10 mouse cellular contexts compared by ENCODE assay signal in the genomic region with DNA sequence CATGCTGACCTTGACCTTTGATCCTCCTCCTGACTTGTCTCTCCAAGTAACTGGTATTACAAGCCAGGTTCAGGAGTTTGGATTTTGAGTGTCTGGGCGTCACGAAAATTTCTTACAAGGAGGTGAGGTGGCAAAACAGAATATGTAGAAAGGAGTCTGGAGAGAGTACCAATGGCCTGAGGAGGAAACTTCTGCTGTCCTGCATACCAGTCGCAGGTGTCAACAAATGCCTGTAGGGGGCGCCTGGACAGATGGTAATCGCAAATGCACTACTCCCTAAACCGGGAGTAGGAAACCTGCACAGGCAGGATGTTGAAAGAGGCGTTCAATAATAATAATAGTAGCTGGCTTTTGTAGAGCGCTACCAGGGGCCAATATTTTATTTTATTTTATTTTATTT. TPM values are rescaled to one million over a fixed set of nuclear protein-coding genes. Genes with fewer than 3 reads are reported as not detected.
DNase-seq lines count a peak whose midpoint lies in the region; ATAC-seq and TF ChIP-seq lines count a peak whose summit lies in the region.
"Had no signal": no experiment of that assay in that cellular context is flagged by ENCODE, and none has a peak within 500 bp of the region (broad histone marks: within the 10 kb centered on the region; RNA-seq: fewer than 3 reads in every experiment).

No protein-coding gene starts in this region.

- peaks cover 8% of the 10 kb centered on the region for H3K27me3 ChIP-seq in kidney, embryonic 14.5 days (ENCODE audit: control insufficient read depth, insufficient read depth, low read length)
- H3K27me3 ChIP-seq in heart, postnatal 0 days (ENCODE audit: control insufficient read depth, insufficient read depth, low read length): peaks cover 27% of the 10 kb centered on the region
- peaks cover 41% of the 10 kb centered on the region for H3K27me3 ChIP-seq in limb, embryonic 10.5 days (ENCODE audit: low read depth, poor library complexity, severe bottlenecking)
- H3K27me3 ChIP-seq: embryonic facial prominence, embryonic 15.5 days had no signal

- H3K4me3 ChIP-seq in kidney, embryonic 14.5 days (ENCODE audit: low read length): no peak overlapping the region
- no peak overlapping the region for H3K4me3 ChIP-seq in ES-E14 (ENCODE audit: insufficient read depth in 1 of 2, low read depth in 1 of 2, low read length in 2 of 2, poor library complexity in 1 of 2, severe bottlenecking in 1 of 2)
- H3K4me3 ChIP-seq in heart, postnatal 0 days (ENCODE audit: low read depth, low read length): no peak overlapping the region
- no peak overlapping the region for H3K4me3 ChIP-seq in limb, embryonic 10.5 days
- H3K4me3 ChIP-seq: embryonic facial prominence, embryonic 15.5 days; lung, embryonic 15.5 days had no signal

- H3K9me3 ChIP-seq in kidney, embryonic 14.5 days (ENCODE audit: control insufficient read depth, low read length): no peaks in the 10 kb centered on the region
- no peaks in the 10 kb centered on the region for H3K9me3 ChIP-seq in ES-E14 (ENCODE audit: control insufficient read depth, insufficient read depth, low read depth, low read length)
- H3K9me3 ChIP-seq in heart, postnatal 0 days (replicated peaks; ENCODE audit: control insufficient read depth, low read length): no peaks in the 10 kb centered on the region
- no peaks in the 10 kb centered on the region for H3K9me3 ChIP-seq in limb, embryonic 10.5 days (replicated peaks)
- H3K9me3 ChIP-seq: embryonic facial prominence, embryonic 15.5 days; lung, embryonic 15.5 days had no signal

- WGBS in kidney, embryonic 14.5 days: 36% methylated on average over 8 of the region's 8 CpGs
- 33% methylated on average over 8 of the region's 8 CpGs for WGBS in heart, postnatal 0 days
- 43% methylated on average over 8 of the region's 8 CpGs for WGBS in limb, embryonic 10.5 days

- in situ Hi-C loops in ES-E14 (cut with MboI; ENCODE audit: low sequenced_read_pairs in 2 of 2, unreplicated experiment in 2 of 2): no loop called here

- 0 out of 2 replicates have a peak, but pooled peaks cover 4% of the 10 kb centered on the region for H3K4me1 ChIP-seq in kidney, embryonic 14.5 days (ENCODE audit: control insufficient read depth, insufficient read depth, low read length)
- peaks cover 1 to 13% of the 10 kb centered on the region in 2 experiments; a peak in 3 of 4 replicates for H3K4me1 ChIP-seq in ES-E14 (ENCODE audit: control insufficient read depth in 2 of 2, insufficient read depth in 2 of 2, low read length in 2 of 2, poor library complexity in 1 of 2)
- H3K4me1 ChIP-seq in heart, postnatal 0 days (ENCODE audit: control insufficient read depth, insufficient read depth): no peaks in the 10 kb centered on the region
- H3K4me1 ChIP-seq in limb, embryonic 10.5 days: peaks cover 13% of the 10 kb centered on the region

- H3K9ac ChIP-seq in kidney, embryonic 14.5 days (ENCODE audit: low read depth, low read length): no peak overlapping the region
- H3K9ac ChIP-seq in ES-E14 (ENCODE audit: insufficient read depth, low read depth, low read length, poor library complexity, severe bottlenecking): no peak overlapping the region
- no peak overlapping the region for H3K9ac ChIP-seq in heart, postnatal 0 days (replicated peaks; ENCODE audit: low read depth, low read length)
- H3K9ac ChIP-seq: embryonic facial prominence, embryonic 15.5 days; lung, embryonic 15.5 days had no signal

- DNase-seq in kidney, adult 11 months: peak; percentile 63
- peak; percentile 70 for DNase-seq in ES-E14 (ENCODE audit: low read depth, low spot score)
- DNase-seq in cerebellum, adult 18-20 months: peak; percentile 82 to 86
- DNase-seq in heart, postnatal 0 days (ENCODE audit: low spot score): no peak
- DNase-seq in limb, embryonic 10.5 days (ENCODE audit: low spot score): peak; percentile 66
- DNase-seq in right cerebral cortex, adult 18-20 months: peak; percentile 69
- DNase-seq in urinary bladder, postnatal 36 days (ENCODE audit: low spot score in 2 of 2): peak; percentile 60 to 78

- TF ChIP-seq CTCF in heart, postnatal 0 days (IDR thresholded peaks at IDR 0.05; ENCODE audit: low read depth): peak; percentile 48

- no peak overlapping the region for H3K27ac ChIP-seq in kidney, embryonic 14.5 days (ENCODE audit: low read depth, low read length)
- H3K27ac ChIP-seq in ES-E14 (ENCODE audit: insufficient read depth, low read depth, low read length, poor library complexity, severe bottlenecking): no peak overlapping the region
- no peak overlapping the region for H3K27ac ChIP-seq in heart, postnatal 0 days (ENCODE audit: low read depth)
- H3K27ac ChIP-seq in limb, embryonic 10.5 days: no peak overlapping the region
- H3K27ac ChIP-seq: lung, embryonic 15.5 days had no signal

- H3K36me3 ChIP-seq in kidney, embryonic 14.5 days (ENCODE audit: control insufficient read depth, insufficient read depth, low read length): no peaks in the 10 kb centered on the region
- no peaks in the 10 kb centered on the region for H3K36me3 ChIP-seq in ES-E14 (ENCODE audit: control insufficient read depth, insufficient read depth, low read length, poor library complexity, severe bottlenecking)
- H3K36me3 ChIP-seq in heart, postnatal 0 days (replicated peaks; ENCODE audit: control insufficient read depth, insufficient read depth, low read length): no peaks in the 10 kb centered on the region
- H3K36me3 ChIP-seq in limb, embryonic 10.5 days: no peaks in the 10 kb centered on the region
- H3K36me3 ChIP-seq: embryonic facial prominence, embryonic 15.5 days; lung, embryonic 15.5 days had no signal

- H3K4me2 ChIP-seq in kidney, embryonic 14.5 days (replicated peaks; ENCODE audit: low read depth, low read length): no peak overlapping the region
- H3K4me2 ChIP-seq in heart, postnatal 0 days (ENCODE audit: low read depth, low read length): no peak overlapping the region

- TF ChIP-seq EP300 in heart, postnatal 0 days (IDR thresholded peaks at IDR 0.05; ENCODE audit: low read depth): no peak

- no peak for ATAC-seq in kidney, embryonic 14.5 days (ENCODE audit: low FRiP score, low TSS enrichment)
- no peak for ATAC-seq in heart, postnatal 0 days (ENCODE audit: insufficient read depth, low read depth)

TF ChIP-seq in ES-E14, 5 proteins besides CTCF, POLR2A, EP300 and RAD21:
- TF ChIP-seq MAFK (IDR thresholded peaks at IDR 0.05; ENCODE audit: insufficient read depth, low read depth, low read length): no peak
- no peak for TF ChIP-seq ZNF384 (IDR thresholded peaks at IDR 0.05; ENCODE audit: low read depth, low read length)
- TF ChIP-seq ZC3H11A (IDR thresholded peaks at IDR 0.05; ENCODE audit: borderline replicate concordance, low read depth, low read length): no peak
- TF ChIP-seq HCFC1 (IDR thresholded peaks at IDR 0.05; ENCODE audit: borderline replicate concordance, insufficient read depth, low read length): no peak
- no peak for TF ChIP-seq CHD2 (IDR thresholded peaks at IDR 0.05; ENCODE audit: low read depth, low read length)
TF ChIP-seq in ES-E14: peak in this region for 0.

RNA-seq across cellular contexts. Expression of gene Tfr2, which starts 15.3 kb away (rescaled TPM):
- 0.43 and 1.0 TPM in 2 replicates for polyA plus RNA-seq in kidney, embryonic 14.5 days (2014; fragmentation: Nextera tagmentation; extraction: Ambion mirVana)
- total RNA-seq in ES-E14 (2012; rRNA removed): 3.7 and 7.6 TPM in 2 replicates
- total RNA-seq in heart, postnatal 0 days (2014; rRNA removed; ENCODE audit: low replicate concordance): 0.50 TPM in 1 of 2 replicates, not detected in the other
- 0.07 and 0.12 TPM in 2 replicates for polyA plus RNA-seq in heart, postnatal 0 days (2015; fragmentation: Nextera tagmentation; extraction: Ambion mirVana)
- polyA plus RNA-seq in limb, embryonic 10.5 days (2016; fragmentation: Nextera tagmentation; extraction: Ambion mirVana): 0.79 and 1.4 TPM in 2 replicates

RNA-seq across cellular contexts. Expression of gene Mospd3, which starts 15.9 kb away (rescaled TPM):
- 25.4 and 27.6 TPM in 2 replicates for polyA plus RNA-seq in kidney, embryonic 14.5 days (2014; fragmentation: Nextera tagmentation; extraction: Ambion mirVana)
- total RNA-seq in ES-E14 (2012; rRNA removed): 7.8 and 12.9 TPM in 2 replicates
- 9.3 TPM in 1 of 2 replicates, not detected in the other for total RNA-seq in heart, postnatal 0 days (2014; rRNA removed; ENCODE audit: low replicate concordance)
- polyA plus RNA-seq in heart, postnatal 0 days (2015; fragmentation: Nextera tagmentation; extraction: Ambion mirVana): 18.3 and 19.7 TPM in 2 replicates
- 14.7 and 16.4 TPM in 2 replicates for polyA plus RNA-seq in limb, embryonic 10.5 days (2016; fragmentation: Nextera tagmentation; extraction: Ambion mirVana)

RNA-seq across cellular contexts. Expression of gene Pcolce, which starts 28.6 kb away (rescaled TPM):
- 96.0 and 97.6 TPM in 2 replicates for polyA plus RNA-seq in kidney, embryonic 14.5 days (2014; fragmentation: Nextera tagmentation; extraction: Ambion mirVana)
- total RNA-seq in ES-E14 (2012; rRNA removed): 134 and 157 TPM in 2 replicates
- 172 and 201 TPM in 2 replicates for total RNA-seq in heart, postnatal 0 days (2014; rRNA removed; ENCODE audit: low replicate concordance)
- polyA plus RNA-seq in heart, postnatal 0 days (2015; fragmentation: Nextera tagmentation; extraction: Ambion mirVana): 116 and 122 TPM in 2 replicates
- 153 and 165 TPM in 2 replicates for polyA plus RNA-seq in limb, embryonic 10.5 days (2016; fragmentation: Nextera tagmentation; extraction: Ambion mirVana)

RNA-seq across cellular contexts. Expression of gene Actl6b, which starts 31.7 kb away (rescaled TPM):
- not detected in 2 replicates for polyA plus RNA-seq in kidney, embryonic 14.5 days (2014; fragmentation: Nextera tagmentation; extraction: Ambion mirVana)
- total RNA-seq in ES-E14 (2012; rRNA removed): not detected in 2 replicates
- total RNA-seq in heart, postnatal 0 days (2014; rRNA removed; ENCODE audit: low replicate concordance): not detected in 2 replicates
- not detected in 2 replicates for polyA plus RNA-seq in heart, postnatal 0 days (2015; fragmentation: Nextera tagmentation; extraction: Ambion mirVana)
- not detected in 2 replicates for polyA plus RNA-seq in limb, embryonic 10.5 days (2016; fragmentation: Nextera tagmentation; extraction: Ambion mirVana)

RNA-seq across cellular contexts. Expression of gene Fbxo24, which starts 43.8 kb away (rescaled TPM):
- not detected in 2 replicates for polyA plus RNA-seq in kidney, embryonic 14.5 days (2014; fragmentation: Nextera tagmentation; extraction: Ambion mirVana)
- 1.1 and 2.2 TPM in 2 replicates for total RNA-seq in ES-E14 (2012; rRNA removed)
- 0.65 TPM in 1 of 2 replicates, not detected in the other for total RNA-seq in heart, postnatal 0 days (2014; rRNA removed; ENCODE audit: low replicate concordance)
- polyA plus RNA-seq in heart, postnatal 0 days (2015; fragmentation: Nextera tagmentation; extraction: Ambion mirVana): 0.11 and 0.16 TPM in 2 replicates
- polyA plus RNA-seq in limb, embryonic 10.5 days (2016; fragmentation: Nextera tagmentation; extraction: Ambion mirVana): 0.11 and 0.60 TPM in 2 replicates
